Mouse (Mus musculus): ENCODE results near the gene Mau2. TPM values are rescaled to one million over a fixed set of nuclear protein-coding genes. Genes with fewer than 3 reads are reported as not detected.
A peak's percentile ranks its signal among the peaks of the same experiment; 100 is the strongest.

The Mau2 gene
- polyA plus RNA-seq, 1 experiment from 2014 or later, result 75.8 TPM

GRCm38 (mm10) chr8:69973442-69974161, 68.9 kb downstream of the Mau2 start:
- Histone ChIP-seq H3K9ac (ENCODE audit: low read depth, low read length) (peak overlapping the region; percentile 78), H3K27me3 (ENCODE audit: control insufficient read depth, insufficient read depth, low read depth, low read length) (no peaks in the 10 kb centered on the region), H3K9me3 (replicated peaks; ENCODE audit: control insufficient read depth, low read length, poor library complexity, severe bottlenecking) (no peaks in the 10 kb centered on the region), H3K4me1 (ENCODE audit: control insufficient read depth, insufficient read depth, low read length) (peaks cover 24% of the 10 kb centered on the region), H3K4me3 (ENCODE audit: low read depth, low read length) (peak overlapping the region; percentile 98), H3K36me3 (ENCODE audit: control insufficient read depth, insufficient read depth, low read length) (no peaks in the 10 kb centered on the region), H3K4me2 (ENCODE audit: low read length) (peak overlapping the region; percentile 94), H3K27ac (ENCODE audit: low read length) (peak overlapping the region; percentile 72)
- ATAC-seq, result peak; percentile 50
- WGBS, result under 1% methylated on average over 46 of the region's 68 CpGs

DNA sequence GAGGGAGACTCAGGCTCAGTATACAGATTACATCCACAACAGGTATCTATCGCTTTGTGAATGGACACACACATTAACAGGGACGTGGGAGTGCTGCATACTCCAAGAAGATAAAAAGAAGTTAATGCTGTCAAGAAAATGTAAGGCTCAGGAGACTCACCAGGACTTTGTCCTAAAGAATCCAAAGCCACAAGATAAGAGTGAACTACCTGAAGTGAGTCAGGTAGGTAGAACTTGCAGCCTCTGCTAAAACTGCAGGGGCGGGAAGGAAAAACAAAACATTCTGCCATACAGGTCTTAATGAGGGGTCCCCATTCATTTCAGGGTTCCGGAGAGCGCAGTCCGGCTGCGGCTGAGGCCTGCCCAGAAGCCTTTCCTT, 69.5 kb downstream of the Mau2 start:
- no peaks in the 10 kb centered on the region for H3K9me3 ChIP-seq (replicated peaks; ENCODE audit: control insufficient read depth, low read length, poor library complexity, severe bottlenecking)
- peaks cover 24% of the 10 kb centered on the region for H3K4me1 ChIP-seq (ENCODE audit: control insufficient read depth, insufficient read depth, low read length)
- peak overlapping the region; percentile 98 for H3K4me3 ChIP-seq (ENCODE audit: low read depth, low read length)
- peak overlapping the region; percentile 94 for H3K4me2 ChIP-seq (ENCODE audit: low read length)
- H3K27ac ChIP-seq (ENCODE audit: low read length), result no peak overlapping the region
- H3K9ac ChIP-seq (ENCODE audit: low read depth, low read length), result peak overlapping the region; percentile 78
- ATAC-seq, result no peak; the same call in 1 of the 2 replicates
- 11% methylated on average over 7 of the region's 7 CpGs for WGBS
- no peaks in the 10 kb centered on the region for H3K27me3 ChIP-seq (ENCODE audit: control insufficient read depth, insufficient read depth, low read depth, low read length)
- H3K36me3 ChIP-seq (ENCODE audit: control insufficient read depth, insufficient read depth, low read length), result no peaks in the 10 kb centered on the region

GRCm38 (mm10) chr8:69970880-69971279, 71.7 kb downstream of the Mau2 start:
- 86% methylated on average over 2 of the region's 2 CpGs for WGBS
- ATAC-seq, result no peak
- Histone ChIP-seq H3K4me3 (ENCODE audit: low read depth, low read length) (no peak overlapping the region), H3K9ac (ENCODE audit: low read depth, low read length) (no peak overlapping the region), H3K36me3 (ENCODE audit: control insufficient read depth, insufficient read depth, low read length) (no peaks in the 10 kb centered on the region), H3K27ac (ENCODE audit: low read length) (no peak overlapping the region), H3K27me3 (ENCODE audit: control insufficient read depth, insufficient read depth, low read depth, low read length) (no peaks in the 10 kb centered on the region), H3K4me2 (ENCODE audit: low read length) (no peak overlapping the region), H3K4me1 (ENCODE audit: control insufficient read depth, insufficient read depth, low read length) (peaks cover 24% of the 10 kb centered on the region), H3K9me3 (replicated peaks; ENCODE audit: control insufficient read depth, low read length, poor library complexity, severe bottlenecking) (no peaks in the 10 kb centered on the region)

DNA sequence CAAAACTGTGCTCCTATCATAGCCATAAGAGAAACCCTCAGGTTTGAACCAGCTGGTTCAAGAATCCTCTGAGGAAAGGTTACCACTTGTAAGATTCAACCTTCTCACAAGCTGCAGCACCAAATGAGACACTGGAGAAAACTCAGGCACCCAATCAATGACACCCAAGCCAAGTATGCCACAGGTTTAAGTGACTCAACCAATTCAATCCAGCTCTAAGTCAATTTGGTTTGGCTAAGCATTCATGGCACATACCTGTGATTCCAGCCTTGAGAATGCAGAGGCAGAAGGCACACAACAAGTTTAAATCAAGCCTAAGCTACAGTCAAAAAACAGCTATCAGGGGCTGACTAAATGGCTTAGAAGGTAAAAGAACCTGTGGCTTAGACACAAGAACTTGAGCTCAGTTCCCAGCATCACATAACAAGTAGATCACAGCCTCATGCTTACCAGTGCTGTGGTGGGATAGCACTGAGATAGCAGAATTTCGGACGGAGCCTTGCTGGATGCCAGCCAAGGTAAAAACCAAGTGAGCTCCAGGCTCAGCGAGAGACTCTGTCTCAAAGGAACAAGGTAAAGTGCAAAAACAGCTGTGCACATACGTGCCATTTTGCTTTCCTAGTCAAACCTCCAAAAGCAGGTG, 75.1 kb downstream of the Mau2 start:
- Histone ChIP-seq H3K4me2 (ENCODE audit: low read length) (no peak overlapping the region), H3K27ac (ENCODE audit: low read length) (no peak overlapping the region), H3K4me1 (ENCODE audit: control insufficient read depth, insufficient read depth, low read length) (peaks cover 12% of the 10 kb centered on the region), H3K4me3 (ENCODE audit: low read depth, low read length) (no peak overlapping the region), H3K9ac (ENCODE audit: low read depth, low read length) (no peak overlapping the region), H3K9me3 (replicated peaks; ENCODE audit: control insufficient read depth, low read length, poor library complexity, severe bottlenecking) (no peaks in the 10 kb centered on the region), H3K36me3 (ENCODE audit: control insufficient read depth, insufficient read depth, low read length) (no peaks in the 10 kb centered on the region), H3K27me3 (ENCODE audit: control insufficient read depth, insufficient read depth, low read depth, low read length) (no peaks in the 10 kb centered on the region)
- WGBS, result 79% methylated on average over 4 of the region's 4 CpGs
- ATAC-seq, result no peak

Other genes with a start within 250 kb of the Mau2 start
- 40.3 and 42.1 TPM in 2 replicates for gene Gmip, start 234.1 kb downstream of the Mau2 start, polyA plus RNA-seq (2015; fragmentation: Nextera tagmentation; extraction: Ambion mirVana)
- gene Lpar2, start 220.3 kb downstream of the Mau2 start, polyA plus RNA-seq (2015; fragmentation: Nextera tagmentation; extraction: Ambion mirVana), result 0.69 and 0.88 TPM in 2 replicates
- gene Pbx4, start 210.2 kb downstream of the Mau2 start, polyA plus RNA-seq (2015; fragmentation: Nextera tagmentation; extraction: Ambion mirVana), result 58.9 and 65.7 TPM in 2 replicates
- 6.3 and 6.6 TPM in 2 replicates for gene Cilp2, start 155.0 kb downstream of the Mau2 start, polyA plus RNA-seq (2015; fragmentation: Nextera tagmentation; extraction: Ambion mirVana)
- 3.0 and 3.5 TPM in 2 replicates for gene Tssk6, start 140.6 kb downstream of the Mau2 start, polyA plus RNA-seq (2015; fragmentation: Nextera tagmentation; extraction: Ambion mirVana)
- 172 TPM in 2 replicates for gene Ndufa13, start 140.2 kb downstream of the Mau2 start, polyA plus RNA-seq (2015; fragmentation: Nextera tagmentation; extraction: Ambion mirVana)
- 12.0 and 12.3 TPM in 2 replicates for gene Yjefn3, start 140.0 kb downstream of the Mau2 start, polyA plus RNA-seq (2015; fragmentation: Nextera tagmentation; extraction: Ambion mirVana)
- gene Gatad2a, start 46.4 kb downstream of the Mau2 start, polyA plus RNA-seq (2015; fragmentation: Nextera tagmentation; extraction: Ambion mirVana), result 15.8 and 19.1 TPM in 2 replicates
- gene Sugp1, start 79 bp upstream of the Mau2 start, polyA plus RNA-seq (2015; fragmentation: Nextera tagmentation; extraction: Ambion mirVana), result 58.4 and 61.9 TPM in 2 replicates
- gene Tm6sf2, start 30.2 kb upstream of the Mau2 start, polyA plus RNA-seq (2015; fragmentation: Nextera tagmentation; extraction: Ambion mirVana), result 1.3 and 1.4 TPM in 2 replicates
- gene Hapln4, start 40.7 kb upstream of the Mau2 start, polyA plus RNA-seq (2015; fragmentation: Nextera tagmentation; extraction: Ambion mirVana), result 0.89 and 0.93 TPM in 2 replicates
- 169 and 189 TPM in 2 replicates for gene Ncan, start 78.1 kb upstream of the Mau2 start, polyA plus RNA-seq (2015; fragmentation: Nextera tagmentation; extraction: Ambion mirVana)
- gene Nr2c2ap, start 88.6 kb upstream of the Mau2 start, polyA plus RNA-seq (2015; fragmentation: Nextera tagmentation; extraction: Ambion mirVana), result 35.0 and 38.2 TPM in 2 replicates
- 10.7 and 11.8 TPM in 2 replicates for gene Rfxank, start 96.4 kb upstream of the Mau2 start, polyA plus RNA-seq (2015; fragmentation: Nextera tagmentation; extraction: Ambion mirVana)
- gene Borcs8, start 96.8 kb upstream of the Mau2 start, polyA plus RNA-seq (2015; fragmentation: Nextera tagmentation; extraction: Ambion mirVana), result 48.7 and 55.5 TPM in 2 replicates
- 0.51 and 0.73 TPM in 2 replicates for gene Mef2b, start 97.0 kb upstream of the Mau2 start, polyA plus RNA-seq (2015; fragmentation: Nextera tagmentation; extraction: Ambion mirVana)
- 51.0 and 54.5 TPM in 2 replicates for gene Tmem161a, start 129.6 kb upstream of the Mau2 start, polyA plus RNA-seq (2015; fragmentation: Nextera tagmentation; extraction: Ambion mirVana)
- 6.8 and 9.2 TPM in 2 replicates for gene Slc25a42, start 169.6 kb upstream of the Mau2 start, polyA plus RNA-seq (2015; fragmentation: Nextera tagmentation; extraction: Ambion mirVana)
- gene Sugp2, start 191.5 kb upstream of the Mau2 start, polyA plus RNA-seq (2015; fragmentation: Nextera tagmentation; extraction: Ambion mirVana), result 104 TPM in 2 replicates
- 116 and 133 TPM in 2 replicates for gene Armc6, start 191.7 kb upstream of the Mau2 start, polyA plus RNA-seq (2015; fragmentation: Nextera tagmentation; extraction: Ambion mirVana)
- gene Homer3, start 240.1 kb upstream of the Mau2 start, polyA plus RNA-seq (2015; fragmentation: Nextera tagmentation; extraction: Ambion mirVana), result 26.3 and 29.9 TPM in 2 replicates